Mouse (Mus musculus): Measurements from ENCODE around the gene Arrdc2.

Arrdc2 gene

DNA sequence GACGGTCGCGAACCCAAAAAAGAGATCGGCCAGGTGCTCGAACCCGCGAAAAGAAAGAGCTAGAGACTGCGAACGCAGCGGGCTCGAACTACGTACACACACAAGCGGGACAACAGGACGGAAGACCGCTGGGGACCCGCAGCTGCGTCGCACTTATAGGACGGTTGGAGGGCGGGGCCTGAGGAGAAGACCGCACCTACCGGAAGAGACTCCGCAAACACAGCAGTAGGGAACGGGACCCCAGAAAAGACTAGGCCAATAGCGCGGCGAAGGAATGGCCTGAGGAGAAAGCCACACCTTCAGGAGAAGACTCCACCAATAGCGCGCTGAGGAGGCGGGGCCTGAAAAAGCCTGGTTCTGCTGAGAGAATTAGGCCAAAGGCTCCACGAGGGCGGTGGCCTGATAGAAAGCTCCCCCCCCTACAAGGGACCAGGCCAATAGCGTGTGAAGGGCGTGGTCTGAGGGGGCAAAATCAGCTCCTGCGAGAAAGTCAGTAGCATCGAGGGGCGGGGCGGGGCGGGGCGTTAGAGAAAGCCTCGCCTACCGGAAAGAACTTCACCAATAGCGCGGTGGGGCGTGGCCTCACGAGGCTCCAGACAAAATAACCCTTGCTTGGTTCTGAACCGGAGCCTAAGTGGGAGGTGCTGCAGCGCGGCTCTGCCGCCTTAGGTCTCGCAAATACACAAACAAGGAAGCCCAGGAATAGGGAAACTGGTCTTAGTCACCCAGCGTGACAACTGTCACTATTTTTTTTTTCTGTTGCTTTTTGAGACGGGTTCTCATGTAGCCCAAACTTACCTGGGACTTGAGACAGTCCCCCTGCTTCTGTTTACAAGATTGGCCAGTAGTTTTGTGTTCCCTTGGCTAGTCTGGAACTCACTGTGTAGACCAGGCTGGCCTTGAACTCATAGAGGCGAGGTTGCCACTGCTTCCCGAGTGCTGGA, at the start of gene Arrdc2:
Gene Arrdc2, minus strand, starts transcription at position 313 of the 944 bp plus-strand sequence.
- WGBS: 2% methylated on average over 55 of the region's 55 CpGs

DNA sequence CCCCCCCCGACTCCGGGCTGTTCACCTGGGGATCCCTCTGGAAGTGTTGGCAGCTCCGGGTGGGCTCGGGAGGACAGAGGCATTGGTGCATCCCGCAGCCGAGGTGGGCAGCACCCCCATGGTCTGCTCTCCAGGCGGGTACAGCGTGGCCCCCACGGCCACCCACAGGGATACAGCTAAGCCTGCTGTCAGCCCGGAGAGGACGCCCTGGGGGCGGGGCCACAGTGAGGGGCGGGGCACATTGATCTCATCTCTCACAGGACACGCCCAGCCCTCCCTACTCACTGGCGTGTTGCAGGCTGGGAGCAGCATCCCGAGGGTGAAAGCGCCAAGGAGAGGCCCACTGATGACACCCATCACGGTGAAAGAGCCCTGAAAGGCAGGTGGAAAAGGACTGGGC, 48.1 kb upstream of the Arrdc2 start:
- 10% methylated on average over 18 of the region's 18 CpGs for WGBS

DNA sequence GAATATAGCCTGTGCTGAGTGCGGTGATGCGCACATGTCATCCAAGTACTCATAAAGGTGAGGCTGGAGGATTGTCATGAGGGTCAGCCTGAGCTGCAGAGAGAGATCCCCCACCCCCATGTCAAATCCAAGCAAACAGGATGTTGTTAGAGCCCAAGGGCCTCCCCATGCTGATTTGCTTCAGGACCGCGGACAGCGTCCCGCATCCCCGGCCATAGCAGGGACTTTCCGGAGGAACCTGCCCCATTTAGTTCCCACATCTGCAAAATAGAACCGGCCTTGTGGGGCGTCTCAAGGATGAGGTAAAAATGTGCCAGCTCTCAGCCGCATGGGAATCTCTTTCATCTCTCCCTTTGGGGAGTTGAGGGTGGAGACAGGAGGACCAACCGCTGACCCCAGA, 46.1 kb upstream of the Arrdc2 start:
- WGBS: 46% methylated on average over 12 of the region's 12 CpGs

DNA sequence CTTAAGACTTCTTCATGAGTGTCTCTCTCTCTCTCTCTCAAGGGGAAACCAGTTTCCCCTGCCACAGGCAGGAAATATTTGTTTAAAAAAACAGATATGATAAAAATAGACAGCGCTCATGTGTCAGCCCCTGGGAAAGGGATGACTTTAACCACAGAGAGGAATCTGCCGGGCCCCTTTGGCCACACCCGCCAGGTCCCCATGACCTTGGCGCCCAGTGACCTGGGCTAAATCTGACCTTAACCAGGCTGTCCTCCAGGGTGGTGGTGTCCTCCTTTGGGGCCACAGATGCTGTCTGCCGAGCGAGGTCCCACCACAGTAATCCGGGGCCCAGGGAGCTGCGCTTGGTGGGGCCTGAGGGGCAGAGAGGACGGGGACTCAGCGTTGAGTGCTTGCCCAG, 45.2 kb upstream of the Arrdc2 start:
- 82% methylated on average over 10 of the region's 10 CpGs for WGBS

DNA sequence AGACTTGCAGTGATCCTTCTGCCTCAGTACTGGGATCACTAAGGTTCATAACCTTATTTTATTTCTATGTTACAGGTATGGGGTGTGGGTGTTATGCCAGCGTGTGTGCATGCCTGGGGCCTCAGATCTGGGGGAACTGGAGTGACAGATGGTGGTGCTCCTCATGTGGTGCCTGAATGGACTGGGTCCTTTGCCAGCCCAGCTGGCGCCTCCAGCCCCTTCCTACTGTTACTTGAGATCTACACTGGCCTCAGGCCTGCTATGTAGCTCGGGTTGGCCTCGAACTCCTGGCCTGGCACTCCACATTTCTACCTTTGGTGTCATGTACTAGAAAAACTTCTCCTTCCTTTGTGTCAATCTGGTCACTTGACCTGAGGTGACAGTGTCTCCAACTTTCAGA, 44.7 kb upstream of the Arrdc2 start:
- WGBS: 72% methylated on average over 4 of the region's 4 CpGs

DNA sequence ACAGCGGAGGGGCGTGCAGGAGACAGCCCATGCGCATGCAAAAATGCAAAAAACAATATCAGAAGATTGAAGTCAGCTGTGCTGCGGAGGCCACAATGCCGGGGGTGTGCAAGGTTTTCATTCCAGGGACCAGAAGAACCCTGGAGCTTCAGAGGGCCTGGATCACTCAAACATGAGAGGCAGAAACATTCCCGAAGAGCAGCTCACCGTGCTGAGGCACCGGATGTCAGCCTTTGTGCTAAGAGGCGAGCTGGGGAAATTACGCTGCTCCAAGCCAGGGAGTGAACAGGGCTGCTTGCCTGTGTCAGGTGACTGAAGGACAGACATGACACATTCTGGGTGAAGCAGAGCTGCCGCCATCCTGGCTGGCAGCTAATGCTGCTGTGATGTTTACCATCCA, 41.0 kb upstream of the Arrdc2 start:
- 43% methylated on average over 11 of the region's 11 CpGs for whole genome bisulfite sequencing

DNA sequence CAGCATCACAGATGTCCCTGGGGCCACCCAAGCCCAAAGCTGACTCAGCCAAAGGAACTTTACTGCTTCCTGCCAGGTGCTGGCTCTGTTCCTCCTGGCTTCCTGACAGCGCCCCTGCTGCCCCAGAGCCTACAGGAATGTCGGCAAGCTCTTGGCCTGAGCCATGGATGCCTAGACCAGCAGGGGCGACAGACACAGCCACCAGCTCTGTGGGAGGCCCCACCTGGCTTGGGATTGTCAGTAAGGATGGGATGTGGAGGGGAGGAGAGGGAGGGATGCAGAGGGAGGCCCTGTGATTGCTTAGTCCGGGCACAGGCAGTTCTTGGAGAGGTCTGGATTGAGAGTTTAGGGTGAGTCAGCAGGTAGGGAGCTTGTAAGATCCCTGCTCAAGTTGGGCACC, 40.6 kb upstream of the Arrdc2 start:
- WGBS: 15% methylated on average over 4 of the region's 4 CpGs

DNA sequence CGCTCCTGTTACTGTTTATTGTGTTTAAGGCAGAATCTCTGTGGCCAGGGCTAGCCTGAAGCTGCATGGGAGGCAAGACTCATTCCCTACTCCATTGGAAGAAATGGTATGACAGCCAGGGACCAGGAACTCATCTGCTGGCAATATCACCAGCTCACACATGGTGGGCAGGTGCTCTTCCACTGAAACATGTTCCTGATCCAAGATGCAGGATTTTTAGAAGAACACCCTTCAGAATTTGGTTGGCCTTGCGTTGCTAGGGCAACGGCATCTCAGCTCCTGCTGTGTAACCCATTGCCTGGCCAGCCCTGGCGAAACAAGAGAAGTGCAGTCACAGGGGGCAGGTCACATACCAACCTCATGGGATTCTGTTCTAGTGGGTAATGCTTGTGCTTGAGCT, 40.0 kb upstream of the Arrdc2 start:
- 54% methylated on average over 4 of the region's 4 CpGs for WGBS

DNA sequence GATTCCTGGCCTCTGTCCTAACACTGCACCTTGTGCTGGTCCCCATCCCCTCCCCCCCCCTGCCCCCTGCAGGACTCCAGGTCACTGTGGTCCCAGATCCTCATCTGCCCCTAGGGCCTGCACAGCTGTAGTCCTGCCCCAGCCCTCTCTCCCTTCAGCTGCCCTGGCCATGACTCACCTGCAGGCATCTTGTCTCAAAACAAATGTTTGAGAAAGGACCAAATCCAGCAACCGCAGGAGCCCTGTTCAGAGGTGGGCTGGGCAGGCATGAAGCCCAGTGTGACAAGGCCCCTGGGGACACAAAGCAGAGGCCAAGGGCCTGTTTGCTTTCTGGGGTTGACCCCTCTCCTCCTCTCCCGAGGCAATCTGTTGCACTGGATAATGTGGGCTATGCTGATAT, 38.7 kb upstream of the Arrdc2 start:
- 60% methylated on average over 2 of the region's 2 CpGs for WGBS

DNA sequence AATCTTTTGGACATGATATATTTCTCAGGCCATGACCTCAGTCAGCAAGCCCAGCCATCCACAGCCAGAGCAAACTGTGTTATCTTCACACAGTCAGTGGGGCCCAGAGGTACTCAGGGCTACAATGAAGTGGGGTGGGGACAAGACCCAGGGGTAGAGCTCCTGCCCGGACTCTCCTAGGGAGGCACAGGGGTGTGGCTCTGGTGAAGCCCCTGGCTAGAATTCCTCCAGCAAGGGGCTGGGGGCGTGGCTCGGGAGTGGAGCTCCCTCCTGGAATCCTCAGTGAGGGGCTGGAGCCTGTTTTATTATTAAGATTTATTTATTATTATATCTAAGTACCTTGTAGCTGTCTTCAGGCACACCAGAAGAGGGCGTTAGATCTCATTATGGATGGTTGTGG, 36.9 kb upstream of the Arrdc2 start:
- 68% methylated on average over 4 of the region's 4 CpGs for WGBS

DNA sequence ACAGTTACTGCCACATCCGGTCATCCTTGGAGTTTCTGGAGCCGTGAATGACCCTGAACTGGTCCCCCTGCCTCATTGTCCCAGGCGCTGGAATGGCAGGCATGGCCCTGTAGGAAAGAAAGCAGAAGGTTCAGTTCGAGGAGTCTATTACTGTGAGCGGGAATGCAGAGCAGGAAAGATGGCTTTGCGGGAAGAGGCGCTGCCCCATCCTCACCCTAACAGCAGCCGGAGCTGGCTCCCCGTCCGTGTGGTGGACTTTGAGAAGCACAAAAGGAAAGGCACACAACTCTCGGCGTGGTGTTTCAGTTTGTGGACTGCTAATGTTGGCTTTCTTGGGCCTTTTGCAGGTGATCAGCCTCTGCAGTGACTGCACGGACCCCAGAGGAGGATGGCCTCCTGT, 34.9 kb upstream of the Arrdc2 start:
- 93% methylated on average over 13 of the region's 13 CpGs for WGBS

DNA sequence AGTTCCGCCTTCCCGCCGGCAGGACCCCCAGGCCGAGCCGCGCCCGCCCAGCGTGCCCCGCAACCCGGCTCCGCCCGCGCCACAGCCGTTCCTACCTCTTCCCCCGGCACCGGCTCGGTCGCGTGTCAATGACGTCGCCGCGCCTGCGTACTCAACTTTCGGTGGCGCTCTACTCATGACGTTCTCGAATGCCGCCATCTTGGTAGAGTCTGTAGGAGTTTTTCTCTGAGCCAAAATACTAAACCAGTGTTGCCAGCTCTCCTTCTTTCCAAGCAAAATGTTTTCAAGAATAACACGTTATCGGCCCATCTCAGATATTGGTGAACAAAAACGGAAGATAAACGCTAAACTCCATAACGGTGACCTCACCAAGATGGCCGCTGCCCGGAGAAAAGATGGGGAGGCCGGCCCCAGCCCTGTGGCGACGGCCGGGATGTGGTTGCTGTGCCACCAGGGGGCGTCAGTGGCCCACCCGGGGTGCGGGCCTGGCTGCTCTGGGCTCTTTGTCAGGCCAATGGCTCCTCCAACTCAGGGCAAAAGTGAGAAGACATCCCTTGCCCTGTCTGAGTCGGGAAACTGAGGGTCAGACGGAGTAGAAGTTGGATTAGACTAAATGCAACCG, 34.0 kb upstream of the Arrdc2 start, which contains the start of gene Ccdc124:
Gene Ccdc124, minus strand, starts transcription at position 572 of the 622 bp plus-strand sequence.
- 2% methylated on average over 46 of the region's 46 CpGs for WGBS

DNA sequence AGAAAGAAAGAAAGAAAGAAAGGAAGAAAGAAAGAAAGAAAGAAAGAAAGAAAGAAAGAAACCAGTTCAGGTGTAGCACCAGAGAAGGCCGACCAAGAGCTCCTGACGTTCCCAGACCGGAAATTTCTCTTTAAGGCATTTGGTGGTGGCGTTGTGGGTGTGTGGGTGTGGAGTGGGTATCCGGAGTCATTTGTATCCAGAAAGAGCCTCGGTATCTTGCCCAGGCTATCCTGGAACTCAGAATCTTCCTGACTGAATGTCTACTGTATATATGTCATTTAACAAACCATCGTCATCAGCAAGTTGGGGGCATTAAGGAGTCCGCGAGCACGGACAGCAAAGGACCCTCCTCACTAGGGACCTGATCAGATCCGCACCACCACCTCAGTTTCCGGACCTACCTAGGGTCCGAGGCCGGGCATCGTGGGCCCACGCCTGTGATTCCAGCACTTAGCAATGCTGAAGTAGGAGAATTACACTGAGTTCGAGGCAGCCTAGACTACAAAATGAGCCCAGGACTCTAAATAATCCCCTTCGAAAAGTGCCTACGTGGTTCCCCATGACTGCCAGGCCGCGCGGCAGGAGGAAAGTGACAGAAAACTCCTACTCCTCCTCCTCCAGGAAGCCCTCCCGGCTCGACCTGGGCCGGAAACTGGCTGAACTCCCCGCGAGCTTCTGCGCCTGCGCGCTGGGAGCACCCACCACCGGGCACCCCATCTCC, 33.3 kb upstream of the Arrdc2 start:
- WGBS: 2% methylated on average over 31 of the region's 31 CpGs

DNA sequence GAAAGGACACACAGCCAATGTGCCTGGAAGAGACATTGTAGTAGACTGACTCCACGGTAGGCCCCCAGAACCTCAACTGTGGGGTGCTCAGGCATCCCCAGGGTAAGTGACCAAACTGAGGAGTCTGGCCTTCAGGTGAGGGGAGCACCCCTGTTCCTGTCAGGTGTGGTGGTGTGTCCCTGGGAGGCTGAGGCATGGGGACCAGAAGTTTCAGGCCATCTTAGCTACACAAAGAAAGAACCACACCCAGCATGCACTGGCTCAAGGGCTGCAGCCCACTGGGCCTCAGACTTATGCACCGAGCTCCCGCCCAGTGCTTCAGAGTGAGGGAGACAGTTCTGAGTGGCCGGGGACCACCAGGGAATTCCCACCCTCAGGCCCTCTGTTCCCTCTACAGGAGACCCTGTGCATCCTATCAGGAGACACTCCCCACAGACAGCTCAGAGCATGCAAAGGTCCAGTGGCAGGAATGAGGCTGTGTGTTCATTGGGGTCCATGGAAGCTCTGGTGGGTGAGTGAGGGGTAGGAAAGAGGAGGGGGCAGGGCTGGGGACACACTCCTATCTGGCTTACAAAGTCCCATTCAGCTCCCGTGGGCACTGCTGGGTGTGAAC, 31.8 kb upstream of the Arrdc2 start:
- 84% methylated on average over 5 of the region's 5 CpGs for whole genome bisulfite sequencing

DNA sequence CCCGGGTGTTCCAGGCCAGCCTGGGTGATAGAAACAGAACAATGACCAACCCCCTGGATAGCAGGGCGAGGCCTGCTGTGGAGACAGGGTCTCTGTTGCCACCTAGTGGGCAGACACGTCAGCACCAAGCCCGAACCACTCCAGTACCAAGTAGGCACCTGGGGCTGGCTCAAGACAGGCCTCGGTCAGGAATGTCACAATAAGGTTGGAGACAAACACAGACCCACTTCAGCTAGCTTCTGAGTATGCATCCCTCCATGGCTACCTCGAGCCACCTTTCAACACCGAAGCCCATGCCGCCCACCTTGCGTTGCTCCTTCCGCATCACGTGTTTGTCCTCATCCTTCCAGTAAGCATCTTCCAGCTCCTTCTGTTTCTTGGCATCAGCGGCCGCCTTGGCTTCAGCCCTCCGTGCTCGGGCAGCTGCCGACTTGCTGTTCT, 30.1 kb upstream of the Arrdc2 start:
- 23% methylated on average over 16 of the region's 16 CpGs for WGBS

DNA sequence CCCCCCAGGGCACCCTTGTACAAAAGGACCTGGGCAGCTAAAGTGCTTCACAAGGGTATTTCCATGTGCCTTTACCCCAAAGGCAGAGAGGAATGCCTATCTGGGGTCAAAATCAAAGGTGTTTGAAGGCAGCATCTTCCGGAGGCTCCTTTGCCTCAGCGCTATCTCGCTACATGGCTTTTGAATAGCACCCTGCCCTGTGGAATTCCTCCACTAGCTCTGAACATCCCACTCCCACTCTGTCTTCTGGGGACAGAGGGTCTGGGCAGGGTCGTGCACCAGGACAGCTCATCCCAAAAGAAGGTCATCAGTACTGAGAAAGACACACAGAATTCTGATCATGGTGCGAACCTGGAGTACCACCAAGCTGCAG, 29.7 kb upstream of the Arrdc2 start:
- 54% methylated on average over 5 of the region's 5 CpGs for WGBS

DNA sequence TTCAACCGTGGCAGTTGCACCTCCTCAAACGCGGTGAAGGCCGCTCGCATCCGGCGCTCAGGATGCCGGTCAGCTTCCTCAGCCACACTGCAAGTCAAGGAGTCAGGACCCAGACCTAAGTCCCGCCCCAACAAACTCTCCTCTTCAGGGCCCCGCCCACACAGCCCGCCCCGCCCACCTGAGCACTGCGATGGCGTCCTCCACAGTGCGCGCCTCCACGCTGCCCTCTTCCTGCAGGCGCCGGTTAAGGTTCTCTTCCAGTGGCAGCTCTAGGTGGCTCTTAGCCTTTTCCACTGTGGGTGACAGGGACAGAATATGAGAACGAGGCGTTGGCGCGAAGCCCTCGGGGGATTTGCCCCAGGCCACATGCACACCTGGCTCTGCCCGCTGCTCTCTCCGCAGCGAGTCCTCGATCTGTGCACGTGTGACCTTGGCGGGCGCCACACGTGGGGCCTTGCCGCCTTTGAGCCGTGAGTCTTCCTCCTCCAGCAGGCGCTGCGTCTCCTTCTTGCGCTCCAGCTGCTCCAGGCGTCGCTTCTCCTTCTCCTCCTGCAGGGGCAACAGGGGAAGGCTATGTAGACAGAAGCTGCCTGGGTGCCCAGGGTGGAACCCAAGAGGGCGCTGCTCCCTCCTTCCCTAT, 29.2 kb upstream of the Arrdc2 start:
- 43% methylated on average over 40 of the region's 40 CpGs for WGBS

DNA sequence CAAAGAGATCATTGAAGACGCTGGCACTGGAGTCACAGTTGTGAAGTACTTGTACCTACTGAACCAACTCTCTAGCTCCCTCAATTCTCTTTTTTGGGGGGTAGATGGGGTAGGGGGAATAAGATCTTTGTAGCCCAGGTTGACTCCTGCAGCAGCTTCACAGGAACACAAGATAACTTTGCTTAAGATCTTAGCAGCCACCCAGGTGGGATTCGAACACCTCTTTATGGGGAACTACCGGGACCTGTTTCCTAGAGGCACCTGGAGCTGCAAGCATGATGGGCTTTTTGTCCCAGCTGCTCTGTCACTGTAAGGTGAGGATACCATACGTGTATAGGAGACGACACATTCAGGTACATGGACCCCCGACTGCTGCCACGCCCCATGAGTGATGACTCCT, 27.0 kb upstream of the Arrdc2 start:
- WGBS: 84% methylated on average over 7 of the region's 7 CpGs

DNA sequence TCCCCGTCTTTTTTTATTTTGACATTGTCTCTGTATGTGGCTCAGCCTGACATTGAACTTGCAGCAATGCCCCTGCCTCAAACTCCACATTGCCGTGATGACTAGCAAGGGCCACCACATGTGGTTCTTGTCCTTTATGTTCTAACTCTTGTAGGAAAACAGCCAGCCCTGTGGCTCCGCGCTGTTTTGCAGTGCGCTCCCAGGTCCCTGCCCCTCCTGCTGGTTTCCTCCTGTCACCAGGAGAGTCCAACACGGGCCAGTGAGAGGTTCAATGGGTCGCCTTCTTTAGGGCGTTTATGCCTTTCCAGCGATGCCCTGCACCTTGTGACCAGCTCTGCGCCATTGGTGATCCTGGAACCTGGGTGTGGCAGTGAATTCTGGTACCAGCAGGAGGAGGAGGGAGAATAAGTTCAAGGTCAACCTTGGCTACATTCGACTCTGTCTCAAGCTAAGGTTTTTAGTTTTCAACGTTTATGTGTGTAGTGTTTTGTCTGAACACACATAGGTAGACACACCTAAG, 26.5 kb upstream of the Arrdc2 start:
- WGBS: 8% methylated on average over 12 of the region's 12 CpGs

DNA sequence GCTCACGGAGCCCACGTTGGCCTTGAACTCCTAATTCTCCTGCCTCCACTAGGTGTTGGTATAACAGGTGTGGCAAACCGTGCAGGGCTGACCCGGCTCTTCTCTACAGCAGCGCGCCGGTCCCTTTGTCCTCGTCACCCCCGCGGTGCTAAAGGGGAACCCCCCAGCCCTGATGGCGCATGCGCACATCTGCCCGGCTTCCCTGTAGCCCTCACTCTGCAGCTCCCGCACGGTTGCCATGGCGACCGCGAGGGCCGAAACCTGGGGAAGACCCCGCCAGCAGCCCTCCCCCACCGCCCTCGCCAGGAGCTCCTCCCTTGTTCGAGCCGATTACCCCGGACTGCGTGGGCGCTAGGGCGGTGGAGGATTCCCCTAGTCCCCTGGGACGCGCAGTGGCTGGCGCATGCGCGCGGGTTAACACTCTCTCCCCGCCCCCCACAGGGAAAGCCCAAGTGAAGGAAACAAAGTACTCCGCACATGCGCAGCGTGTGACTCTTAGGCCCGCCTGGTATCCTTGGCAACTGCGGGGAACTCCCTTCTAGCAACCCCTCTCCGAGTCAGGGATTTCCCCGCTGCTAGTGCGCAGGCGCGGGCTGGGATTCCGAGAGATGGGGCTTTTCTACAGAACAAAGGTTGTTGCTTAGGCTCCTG, 26.0 kb upstream of the Arrdc2 start:
- under 1% methylated on average over 46 of the region's 46 CpGs for WGBS

DNA sequence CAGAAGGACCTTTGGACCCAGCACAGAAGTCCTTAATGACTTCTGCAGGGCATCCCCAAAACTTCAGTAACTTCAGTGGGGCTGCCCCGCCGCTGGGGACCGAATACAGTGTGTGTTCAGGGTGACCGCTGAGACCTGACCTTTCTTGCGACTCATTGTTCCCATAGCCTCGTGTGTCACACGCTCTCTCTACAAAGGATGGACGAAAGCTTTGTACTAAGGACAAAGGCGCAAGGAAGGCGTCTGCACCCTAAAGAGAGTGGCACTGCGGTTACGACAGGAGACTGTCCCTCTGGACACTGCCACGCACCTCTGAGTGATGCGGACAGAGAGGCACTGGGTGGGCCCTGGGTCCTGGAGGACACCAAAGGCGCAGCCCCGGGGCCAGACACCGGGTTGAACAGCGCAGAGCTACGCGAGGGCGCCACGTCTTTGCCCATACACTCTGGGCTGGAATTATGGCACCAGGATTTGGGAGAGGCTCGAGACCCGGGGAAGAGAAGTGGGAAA, 25.2 kb upstream of the Arrdc2 start:
- whole genome bisulfite sequencing: 4% methylated on average over 24 of the region's 24 CpGs
